Mouse (Mus musculus) thymus, postnatal 25 days (tissue): ENCODE measurements around the gene Gm1123.

Experiments
- DNase-seq: peaks from one replicate; pipeline ENCODE4 v3.0.0; 2022

Gene Gm1123

DNA sequence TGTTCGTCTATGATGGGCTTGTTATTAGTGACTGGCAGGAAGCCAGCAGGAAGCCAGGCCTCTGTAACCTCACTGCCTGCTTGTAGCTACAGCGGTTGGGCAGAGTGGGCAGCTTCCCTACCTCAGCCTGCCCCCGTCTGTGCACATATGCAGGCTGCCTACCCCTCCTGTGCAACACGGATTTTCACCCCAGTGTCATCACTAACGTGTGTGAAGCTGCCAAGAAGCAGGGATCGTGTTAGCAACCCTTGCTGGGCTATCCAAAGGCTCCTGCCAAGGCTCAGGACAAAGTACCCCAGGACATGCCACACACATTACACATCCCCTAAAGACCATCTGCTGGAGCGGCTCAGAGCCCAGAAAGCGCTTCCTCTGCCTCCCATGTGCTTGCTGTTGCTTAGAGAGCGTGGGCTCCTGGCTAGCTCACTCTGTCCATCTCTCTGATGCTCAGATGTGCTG, 35.6 kb downstream of the Gm1123 start:
- DNase-seq: no peak

DNA sequence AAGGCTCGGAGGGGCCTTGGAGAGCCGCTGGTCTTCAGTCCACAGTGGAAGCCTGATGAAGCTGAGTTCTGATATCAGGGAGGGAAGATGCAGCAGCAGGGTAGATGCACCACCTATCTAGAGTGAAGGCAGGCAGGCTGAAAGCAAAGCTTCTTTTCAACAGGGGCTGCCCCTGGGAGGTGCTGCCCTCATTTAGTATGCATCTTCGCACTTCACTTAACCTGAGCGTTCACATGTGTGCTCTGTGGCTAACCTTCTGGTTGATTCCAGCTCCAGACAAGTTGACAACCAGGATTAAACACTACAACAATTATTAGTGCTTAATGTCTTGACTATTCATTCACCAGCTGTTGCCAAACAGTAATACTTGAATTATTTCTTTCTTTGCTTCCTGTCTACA, 41.4 kb downstream of the Gm1123 start:
- no peak for DNase-seq

GRCm38 (mm10) chr9:98987131-98987530, 48.4 kb downstream of the Gm1123 start:
- no peak for DNase-seq

DNA sequence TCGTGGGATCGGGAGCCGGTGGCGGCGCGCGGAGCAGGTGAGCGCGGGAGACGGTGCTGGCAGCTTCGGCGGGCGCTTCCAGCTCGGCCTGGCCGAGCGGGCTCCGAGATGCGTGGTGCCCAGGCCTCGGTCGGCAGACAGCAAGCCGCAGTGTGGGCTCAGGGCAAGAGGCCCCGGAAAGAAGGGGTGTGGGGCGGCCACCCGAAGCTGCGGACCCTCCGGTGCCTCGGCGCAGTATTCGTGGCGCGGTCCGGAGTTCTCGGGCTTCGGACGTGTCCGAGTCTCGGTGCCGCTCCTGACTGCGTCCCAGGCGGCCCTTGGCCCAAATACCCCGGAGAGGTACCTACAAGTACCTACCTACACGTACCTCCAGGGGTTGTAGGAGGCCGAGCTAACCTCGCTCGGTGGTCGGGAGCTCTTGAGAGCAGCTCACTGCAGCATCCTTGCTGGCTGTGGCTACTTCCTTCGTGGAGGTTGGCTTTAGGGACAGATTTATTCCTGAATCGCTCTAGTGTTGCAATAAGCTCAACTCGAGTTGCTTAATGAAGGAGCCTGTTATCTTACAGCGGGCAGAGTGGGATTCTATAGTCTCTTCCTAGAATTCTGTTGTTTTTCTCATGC, 48.9 kb downstream of the Gm1123 start:
- no peak for DNase-seq

- DNase-seq: peak; percentile 100
Observed at GRCm38 (mm10) chr9:98985800-98986475, 49.6 kb downstream of the Gm1123 start, which contains the start of gene Faim. Gene Faim, plus strand, starts transcription at chr9:98986373.

GRCm38 (mm10) chr9:98979431-98980416, 55.8 kb downstream of the Gm1123 start:
- DNase-seq: peak; percentile 91

DNA sequence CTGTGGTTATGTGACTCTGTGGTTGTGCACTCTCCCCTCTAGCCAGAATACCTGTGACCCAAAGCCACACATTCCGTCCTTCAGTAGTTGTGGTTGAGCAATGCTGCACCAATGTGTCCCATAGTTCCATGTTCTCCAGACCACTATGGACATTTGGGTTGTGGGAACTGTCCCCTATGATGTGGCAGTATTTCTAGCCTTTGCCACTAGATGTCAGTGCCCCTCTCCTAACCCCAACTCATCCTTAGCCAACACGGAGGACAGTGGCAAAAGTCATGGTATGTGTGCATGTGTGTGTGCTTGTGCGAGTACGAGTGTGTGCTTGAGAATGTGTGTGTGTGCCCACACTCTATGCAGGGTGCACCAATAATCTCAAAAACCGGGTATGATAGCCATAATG, 59.0 kb downstream of the Gm1123 start:
- no peak for DNase-seq

DNA sequence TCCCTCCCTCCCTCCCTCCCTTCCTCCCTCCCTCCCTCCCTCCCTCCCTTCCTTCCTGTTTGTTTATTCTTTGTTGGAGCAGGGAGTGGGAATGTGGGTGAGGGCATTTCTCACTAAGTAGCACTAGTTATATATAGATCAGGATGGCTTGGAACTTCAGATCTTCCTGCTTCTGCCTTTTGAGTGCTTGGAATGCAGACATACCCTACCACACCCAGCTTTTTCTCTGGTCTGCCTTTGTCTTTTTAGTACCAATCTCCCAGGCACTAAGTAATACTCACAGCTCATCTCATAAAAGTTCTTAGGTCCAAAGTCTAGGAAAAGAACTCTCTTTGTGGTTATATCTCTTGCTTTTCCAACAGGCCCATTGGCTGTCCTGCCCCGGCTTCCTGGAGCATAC, 59.4 kb downstream of the Gm1123 start:
- no peak for DNase-seq

GRCm38 (mm10) chr9:98974898-98975297, 60.6 kb downstream of the Gm1123 start:
- DNase-seq: no peak

GRCm38 (mm10) chr9:98973561-98973960, 62.0 kb downstream of the Gm1123 start:
- DNase-seq: no peak

DNA sequence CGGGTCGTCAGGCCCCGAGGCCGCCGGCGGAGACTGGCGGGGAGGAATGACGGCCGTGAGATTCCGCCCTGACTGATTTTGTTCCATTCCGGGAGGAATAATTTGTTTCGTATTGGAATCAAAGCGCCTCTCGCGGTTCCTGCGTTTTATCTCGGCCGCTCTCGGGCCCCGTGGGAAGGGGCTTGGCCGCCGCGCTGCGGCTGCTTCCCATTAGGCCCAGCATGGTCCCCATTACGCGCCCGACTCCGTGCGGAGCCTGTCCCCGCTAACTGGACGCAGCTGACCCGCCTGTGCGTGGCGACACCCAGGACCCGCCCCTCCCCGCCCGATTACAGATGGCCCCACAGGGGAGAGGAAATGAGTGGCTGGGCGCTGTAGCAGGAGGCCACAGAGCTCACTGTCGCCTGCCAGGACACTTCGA, 62.4 kb downstream of the Gm1123 start:
- DNase-seq: no peak

DNA sequence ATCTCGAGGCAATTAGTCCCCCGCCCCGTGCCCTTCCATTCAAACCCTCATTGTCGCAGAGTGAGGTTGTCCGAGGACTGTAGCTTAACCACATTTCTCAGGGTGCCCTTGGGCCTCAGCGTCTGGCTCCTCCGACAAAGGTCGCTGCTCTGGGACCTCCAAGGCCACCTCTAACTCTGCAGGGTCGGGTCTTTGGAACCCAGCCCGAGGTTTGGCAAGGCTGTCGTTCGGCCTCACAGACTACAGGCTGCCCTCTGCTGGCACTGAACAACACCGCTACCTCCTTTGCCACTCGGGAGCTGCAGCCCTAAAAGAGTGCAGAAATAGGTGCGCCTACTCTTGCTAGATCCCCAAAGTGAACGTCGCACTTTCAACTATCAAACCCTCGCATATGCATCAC, 70.4 kb downstream of the Gm1123 start:
- peak; percentile 19 for DNase-seq

- DNase-seq: no peak
Observed at GRCm38 (mm10) chr9:98963661-98964060, 71.9 kb downstream of the Gm1123 start.

GRCm38 (mm10) chr9:98962478-98963142, 72.9 kb downstream of the Gm1123 start:
- DNase-seq: no peak

- DNase-seq: no peak
Observed at GRCm38 (mm10) chr9:98961591-98962477, 73.7 kb downstream of the Gm1123 start.

DNA sequence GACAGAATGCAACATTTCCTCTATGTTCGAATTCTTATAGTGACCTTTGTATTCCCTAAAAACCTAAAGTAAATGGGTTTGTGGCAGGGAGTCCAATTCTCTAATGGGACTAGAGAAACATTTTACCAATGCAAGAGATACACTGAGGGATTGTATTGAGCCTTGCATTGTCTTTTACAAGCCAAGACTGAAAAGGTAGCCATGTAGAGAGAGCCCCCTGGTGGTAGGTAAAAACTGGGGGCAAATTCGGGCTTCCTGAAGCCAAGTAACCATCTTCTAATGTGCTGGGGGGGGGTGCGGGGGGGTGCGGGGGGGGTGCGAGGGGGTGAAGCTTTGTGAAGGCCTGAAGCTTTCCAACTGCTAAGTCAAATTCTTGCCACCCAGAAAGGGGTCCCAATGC, 75.2 kb downstream of the Gm1123 start:
- DNase-seq: no peak

DNA sequence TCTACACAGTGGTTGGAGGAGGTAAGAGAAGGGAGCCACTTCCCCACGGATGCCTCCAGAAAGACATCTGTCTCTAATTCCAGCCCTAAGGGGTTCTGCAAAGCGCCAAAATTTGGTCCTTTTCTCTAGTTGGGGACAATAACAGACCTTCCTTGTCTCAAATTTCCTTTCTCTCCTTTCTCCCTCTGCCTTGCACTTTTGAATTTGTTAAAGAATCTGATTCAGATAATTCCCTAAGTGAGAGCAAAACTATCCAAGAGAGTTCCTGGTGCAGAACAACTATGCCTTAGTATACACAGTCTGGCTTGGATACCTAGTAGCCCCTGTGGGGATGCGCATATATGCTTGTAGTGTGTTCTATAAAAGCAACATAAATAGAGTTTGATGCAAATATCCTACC, 75.7 kb downstream of the Gm1123 start:
- no peak for DNase-seq

DNA sequence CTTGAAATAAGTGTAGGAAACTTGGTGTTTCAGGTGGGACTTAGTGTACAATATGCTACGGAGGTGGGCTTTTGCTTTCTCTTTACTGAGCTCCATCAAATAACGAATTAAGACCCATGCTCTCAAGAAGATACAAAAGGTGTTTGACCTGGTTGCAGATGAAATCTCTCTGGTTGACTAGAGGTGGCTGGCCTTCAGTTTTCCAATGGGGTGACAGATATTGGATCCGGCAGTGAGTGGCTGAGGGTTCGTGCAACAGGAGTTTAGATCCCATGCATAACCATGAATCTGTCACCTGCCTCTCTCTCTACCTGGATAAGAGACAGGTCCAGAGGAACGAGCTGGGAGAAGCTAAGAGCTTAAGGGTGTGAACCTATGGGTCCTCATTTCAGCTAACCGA, 76.9 kb downstream of the Gm1123 start:
- DNase-seq: no peak

GRCm38 (mm10) chr9:98957751-98958351, 77.7 kb downstream of the Gm1123 start:
- DNase-seq: no peak
